Mouse (Mus musculus) testis, adult 2 months (tissue): Measurements from ENCODE around the gene Cplx3. TPM values are rescaled to one million over a fixed set of nuclear protein-coding genes. Genes with fewer than 3 reads are reported as not detected.

Source experiments
- H3K27ac ChIP-seq: fragments of 200-500 bp; 2 replicates; pipeline ENCODE4 v1.5.1; 2012; ENCODE audit warnings: low read depth, low read length; ENCODE audit not compliant: control insufficient read depth, insufficient read depth
- H3K27me3 ChIP-seq: fragments of 200-500 bp; 2 replicates; pipeline ENCODE4 v1.6.1; 2012; ENCODE audit warnings: mild to moderate bottlenecking, low read length, moderate library complexity; ENCODE audit not compliant: control insufficient read depth, insufficient read depth
- H3K36me3 ChIP-seq: fragments of 200-500 bp; 2 replicates; pipeline ENCODE4 v1.6.1; 2012; ENCODE audit warnings: mild to moderate bottlenecking, low read length; ENCODE audit not compliant: control insufficient read depth, insufficient read depth
- H3K4me1 ChIP-seq: fragments of 200-500 bp; 2 replicates; pipeline ENCODE4 v1.6.1; 2012; ENCODE audit warnings: low read length; ENCODE audit not compliant: control insufficient read depth, insufficient read depth
- H3K4me3 ChIP-seq: fragments of 200-500 bp; 2 replicates; pipeline ENCODE4 v1.5.1; 2012; ENCODE audit warnings: low read depth, mild to moderate bottlenecking, low read length, moderate library complexity, mixed read lengths; ENCODE audit not compliant: control insufficient read depth
- CTCF ChIP-seq: fragments of 200-500 bp; IDR thresholded peaks from 2 replicates; pipeline ENCODE4 v1.5.1; 2012; ENCODE audit warnings: low read depth, mild to moderate bottlenecking, inconsistent platforms, low read length, moderate library complexity; ENCODE audit not compliant: control insufficient read depth, insufficient read depth, insufficient replicate concordance
- POLR2A ChIP-seq: fragments of 200-500 bp; IDR thresholded peaks from 2 replicates; pipeline ENCODE4 v1.6.1; 2012; ENCODE audit warnings: low read depth, mild to moderate bottlenecking, inconsistent platforms, low read length, moderate library complexity; ENCODE audit not compliant: control insufficient read depth
- polyA plus RNA-seq: library from polyadenylated mRNA; depleted of rRNA; stranded (reverse); fragments of >200 nt; gene quantifications from 2 replicates; pipeline ENCODE4 v1.2.3, GENCODE M21; 2012

Cplx3 gene
- polyA plus RNA-seq, 1 experiment = 0.16 TPM

GRCm38 (mm10) chr9:57612587-57612986 lies 6.5 kb upstream of the Cplx3 start:
- no peak overlapping the region for H3K4me3 ChIP-seq
- TF ChIP-seq POLR2A = no peak
- TF ChIP-seq CTCF = no peak

GRCm38 (mm10) chr9:57610359-57610826 lies 4.3 kb upstream of the Cplx3 start:
- Histone ChIP-seq H3K27ac (no peak overlapping the region), H3K27me3 (no peaks in the 10 kb centered on the region), H3K4me1 (peaks cover 5% of the 10 kb centered on the region), H3K4me3 (peak overlapping the region; percentile 57; the same call in 1 of the 2 replicates), H3K36me3 (no peaks in the 10 kb centered on the region)
- TF ChIP-seq CTCF = no peak
- TF ChIP-seq POLR2A = no peak

More at GRCm38 (mm10) chr9:57612587-57612986, 6.5 kb upstream of the Cplx3 start:
- Histone ChIP-seq H3K4me1 (no peaks in the 10 kb centered on the region), H3K27ac (no peak overlapping the region), H3K27me3 (no peaks in the 10 kb centered on the region), H3K36me3 (no peaks in the 10 kb centered on the region)

- no peaks in the 10 kb centered on the region for H3K27me3 ChIP-seq
- H3K4me1 ChIP-seq = peaks cover 5% of the 10 kb centered on the region
- TF ChIP-seq POLR2A (no peak), CTCF (no peak)
- H3K4me3 ChIP-seq = no peak overlapping the region
- H3K36me3 ChIP-seq = no peaks in the 10 kb centered on the region
- no peak overlapping the region for H3K27ac ChIP-seq
Observed at GRCm38 (mm10) chr9:57609803-57610202, 3.7 kb upstream of the Cplx3 start.

GRCm38 (mm10) chr9:57605503-57605902 lies 578 bp downstream of the Cplx3 start:
- Histone ChIP-seq H3K27ac (no peak overlapping the region), H3K36me3 (no peaks in the 10 kb centered on the region), H3K4me3 (no peak overlapping the region), H3K4me1 (peaks cover 13% of the 10 kb centered on the region), H3K27me3 (no peaks in the 10 kb centered on the region)
- TF ChIP-seq CTCF (no peak), POLR2A (no peak)

DNA sequence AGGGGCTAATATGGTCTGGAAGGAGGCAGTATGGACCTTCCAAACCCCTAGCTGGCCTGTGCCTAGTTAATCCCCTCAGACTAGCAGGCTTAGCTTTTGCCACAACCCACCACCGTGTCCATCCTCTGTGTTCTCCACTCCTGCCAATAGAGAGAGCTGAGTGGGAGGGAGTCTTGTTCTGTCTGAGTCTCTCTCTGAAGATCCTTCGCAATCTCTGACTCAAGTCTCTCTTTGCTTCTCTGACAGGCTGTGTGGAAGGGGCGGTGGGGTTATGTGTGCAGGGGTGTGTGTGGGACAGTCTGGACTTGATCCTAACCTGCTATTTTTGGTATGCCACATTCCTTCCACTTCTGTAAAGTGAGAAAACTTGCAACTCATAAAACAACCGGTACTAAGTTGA lies 1.2 kb downstream of the Cplx3 start:
- H3K27ac ChIP-seq = no peak overlapping the region
- peaks cover 13% of the 10 kb centered on the region for H3K4me1 ChIP-seq
- no peaks in the 10 kb centered on the region for H3K36me3 ChIP-seq
- TF ChIP-seq POLR2A (no peak), CTCF (no peak)
- H3K4me3 ChIP-seq = no peak overlapping the region
- no peaks in the 10 kb centered on the region for H3K27me3 ChIP-seq

DNA sequence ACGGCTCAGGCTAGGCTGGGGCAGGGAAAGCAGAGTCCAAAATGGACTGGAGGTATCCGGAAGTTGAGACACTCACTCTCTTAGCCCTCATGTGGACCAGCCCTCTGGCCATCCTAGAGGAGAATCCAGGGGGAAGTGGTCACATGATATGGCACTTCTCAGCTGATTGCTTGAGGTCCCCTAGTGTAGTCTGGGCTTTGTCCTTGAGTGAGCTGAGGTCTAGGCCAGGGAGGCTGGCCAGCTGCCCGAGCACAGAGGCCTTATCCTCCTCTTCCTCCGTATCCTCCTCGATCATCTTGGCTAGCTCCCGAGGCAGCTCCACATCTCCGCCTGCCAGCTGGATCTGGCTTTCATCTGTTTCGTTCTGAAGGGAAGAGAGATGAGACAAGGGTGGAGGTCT lies 4.0 kb downstream of the Cplx3 start:
- peaks cover 13% of the 10 kb centered on the region for H3K4me1 ChIP-seq

DNA sequence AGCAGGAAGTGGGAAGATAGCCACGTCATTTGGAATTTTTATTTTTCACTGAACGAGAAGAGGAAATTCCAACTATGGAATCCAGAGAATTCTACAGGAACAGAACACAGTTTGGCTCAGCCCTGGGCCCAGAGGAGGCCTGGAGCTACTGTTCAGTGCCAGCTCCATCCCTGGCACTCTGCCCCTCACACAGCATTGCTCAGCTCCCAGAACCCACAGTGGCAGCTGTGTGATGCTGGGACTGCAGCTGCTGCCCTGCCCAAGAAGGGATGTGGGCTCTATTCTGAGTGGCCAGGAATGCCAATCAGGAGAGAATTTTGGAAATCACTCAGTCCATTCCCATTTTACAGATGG lies 4.8 kb downstream of the Cplx3 start:
- H3K4me1 ChIP-seq = peaks cover 10% of the 10 kb centered on the region
- H3K4me3 ChIP-seq = no peak overlapping the region
- no peaks in the 10 kb centered on the region for H3K27me3 ChIP-seq
- H3K36me3 ChIP-seq = no peaks in the 10 kb centered on the region
- H3K27ac ChIP-seq = no peak overlapping the region
- no peak for TF ChIP-seq POLR2A
- TF ChIP-seq CTCF = no peak

More for the DNA sequence above, 4.0 kb downstream of the Cplx3 start:
- Histone ChIP-seq H3K4me3 (no peak overlapping the region), H3K27me3 (no peaks in the 10 kb centered on the region), H3K27ac (no peak overlapping the region), H3K36me3 (no peaks in the 10 kb centered on the region)
- TF ChIP-seq POLR2A (no peak), CTCF (no peak)
